Mouse (Mus musculus) liver, embryonic 15.5 days (tissue): ENCODE data around the gene Daam1. TPM values are rescaled to one million over a fixed set of nuclear protein-coding genes. Genes with fewer than 3 reads are reported as not detected.

Experiments used
- ATAC-seq: fragments of 200-750 bp; cut with Nextera tagmentation; 2 replicates; pipeline ENCODE4 v1.8.0; 2017; ENCODE audit warnings: moderate number of reproducible peaks, mild to moderate bottlenecking, moderate library complexity; ENCODE audit not compliant: insufficient read depth
- H3K27ac ChIP-seq: fragments of 300-500 bp; sonication (generic); replicated peaks from 2 replicates; pipeline ENCODE4 v1.5.1; 2015; ENCODE audit warnings: mild to moderate bottlenecking, inconsistent platforms
- H3K27me3 ChIP-seq: fragments of 300-500 bp; sonication (generic); 2 replicates; pipeline ENCODE4 v1.6.1; 2015; ENCODE audit warnings: mild to moderate bottlenecking, inconsistent platforms
- H3K36me3 ChIP-seq: fragments of 300-500 bp; sonication (generic); replicated peaks from 2 replicates; pipeline ENCODE4 v1.6.1; 2015; ENCODE audit warnings: moderate library complexity, mild to moderate bottlenecking, inconsistent platforms
- H3K4me1 ChIP-seq: fragments of 300-500 bp; sonication (generic); replicated peaks from 2 replicates; pipeline ENCODE4 v1.6.1; 2015; ENCODE audit warnings: inconsistent platforms
- H3K4me2 ChIP-seq: fragments of 300-500 bp; sonication (generic); 2 replicates; pipeline ENCODE4 v1.6.1; 2015; ENCODE audit warnings: moderate library complexity, mild to moderate bottlenecking, inconsistent platforms
- H3K4me3 ChIP-seq: fragments of 300-500 bp; sonication (generic); replicated peaks from 2 replicates; pipeline ENCODE4 v1.5.1; 2015; ENCODE audit warnings: mild to moderate bottlenecking, inconsistent platforms
- H3K9ac ChIP-seq: fragments of 300-500 bp; sonication (generic); 2 replicates; pipeline ENCODE4 v1.6.1; 2015; ENCODE audit warnings: moderate library complexity, mild to moderate bottlenecking, inconsistent platforms
- H3K9me3 ChIP-seq: fragments of 300-500 bp; sonication (generic); replicated peaks from 2 replicates; pipeline ENCODE4 v1.6.1; 2016; ENCODE audit warnings: inconsistent platforms
- WGBS: fragments of 180-500 bp; shearing (Covaris S2); methylation state at CpG from one replicate; pipeline ENCODE4 v1.1.7; 2015; ENCODE audit warnings: mixed read lengths; ENCODE audit not compliant: insufficient replicate concordance; 5-methylcytosine and 5-hydroxymethylcytosine counted together
- polyA plus RNA-seq: library from polyadenylated mRNA; unstranded; fragments of >200 nt; fragmentation: Nextera tagmentation; extraction: Ambion mirVana; gene quantifications from 2 replicates; pipeline ENCODE4 v1.2.1, GENCODE M21; 2015

Daam1 gene
- polyA plus RNA-seq, 1 experiment from 2014 or later: 8.8 TPM

- no peak overlapping the region for H3K4me2 ChIP-seq
- peaks cover 38% of the 10 kb centered on the region for H3K4me1 ChIP-seq
- 38% methylated on average over 9 of the region's 9 CpGs for WGBS
- peaks cover 32% of the 10 kb centered on the region for H3K36me3 ChIP-seq
- H3K9me3 ChIP-seq: no peaks in the 10 kb centered on the region
- no peaks in the 10 kb centered on the region for H3K27me3 ChIP-seq
- no peak for ATAC-seq
- no peak overlapping the region for H3K27ac ChIP-seq
- H3K9ac ChIP-seq: no peak overlapping the region
- H3K4me3 ChIP-seq: no peak overlapping the region
These were observed 62.2 kb downstream of the Daam1 start for GRCm38 (mm10) chr12:71892996-71893605.

DNA sequence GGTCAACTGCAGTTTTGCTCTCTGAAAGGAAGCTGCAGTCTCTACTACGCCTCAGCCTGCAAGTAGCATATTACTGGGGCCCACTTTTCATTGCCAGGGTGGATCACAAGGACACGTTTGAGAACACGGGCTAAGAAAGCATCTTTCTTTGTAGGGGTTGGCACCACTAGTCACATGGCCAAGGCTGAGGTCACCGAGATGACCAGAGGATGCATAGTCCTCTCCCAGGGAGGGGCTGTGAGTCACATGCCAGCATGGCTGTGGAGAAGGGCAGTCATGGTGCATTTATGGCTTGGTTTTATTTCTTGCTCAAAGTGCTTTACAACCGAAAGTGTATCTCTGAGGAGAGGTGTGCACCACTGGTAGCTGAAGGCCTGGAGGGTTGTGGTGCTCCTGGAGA is 67.4 kb downstream of the Daam1 start:
- ATAC-seq: no peak
- 76% methylated on average over 5 of the region's 5 CpGs for WGBS
- H3K27ac ChIP-seq: no peak overlapping the region
- no peak overlapping the region for H3K4me2 ChIP-seq
- H3K27me3 ChIP-seq: no peaks in the 10 kb centered on the region
- no peaks in the 10 kb centered on the region for H3K9me3 ChIP-seq
- no peak overlapping the region for H3K4me3 ChIP-seq
- peaks cover 3% of the 10 kb centered on the region for H3K4me1 ChIP-seq
- H3K36me3 ChIP-seq: peaks cover 73% of the 10 kb centered on the region
- no peak overlapping the region for H3K9ac ChIP-seq

- 81% methylated on average over 7 of the region's 7 CpGs for WGBS
- Histone ChIP-seq H3K27me3 (no peaks in the 10 kb centered on the region), H3K4me1 (peaks cover 4% of the 10 kb centered on the region), H3K4me2 (no peak overlapping the region), H3K9me3 (no peaks in the 10 kb centered on the region), H3K4me3 (no peak overlapping the region), H3K36me3 (peaks cover 73% of the 10 kb centered on the region), H3K27ac (no peak overlapping the region), H3K9ac (no peak overlapping the region)
- no peak for ATAC-seq
These were observed 68.0 kb downstream of the Daam1 start for GRCm38 (mm10) chr12:71898666-71899520.

- Histone ChIP-seq H3K9ac (no peak overlapping the region), H3K36me3 (peaks cover 73% of the 10 kb centered on the region)
- 45% methylated on average over 4 of the region's 4 CpGs for WGBS
These were observed 68.7 kb downstream of the Daam1 start for GRCm38 (mm10) chr12:71899566-71899965.

GRCm38 (mm10) chr12:71901211-71901610 is 70.3 kb downstream of the Daam1 start:
- no peak for ATAC-seq
- peaks cover 26% of the 10 kb centered on the region for H3K4me1 ChIP-seq
- no peaks in the 10 kb centered on the region for H3K9me3 ChIP-seq
- WGBS: 86% methylated on average over 7 of the region's 7 CpGs
- no peak overlapping the region for H3K4me2 ChIP-seq
- H3K27me3 ChIP-seq: no peaks in the 10 kb centered on the region
- no peak overlapping the region for H3K4me3 ChIP-seq
- no peak overlapping the region for H3K27ac ChIP-seq
- peaks cover 63% of the 10 kb centered on the region for H3K36me3 ChIP-seq
- no peak overlapping the region for H3K9ac ChIP-seq

More at GRCm38 (mm10) chr12:71899566-71899965, 68.7 kb downstream of the Daam1 start:
- no peak overlapping the region for H3K4me3 ChIP-seq
- no peak for ATAC-seq
- peaks cover 11% of the 10 kb centered on the region for H3K4me1 ChIP-seq
- H3K9me3 ChIP-seq: no peaks in the 10 kb centered on the region
- no peak overlapping the region for H3K27ac ChIP-seq
- H3K4me2 ChIP-seq: no peak overlapping the region
- H3K27me3 ChIP-seq: no peaks in the 10 kb centered on the region

GRCm38 (mm10) chr12:71901859-71902258 is 71.0 kb downstream of the Daam1 start:
- no peaks in the 10 kb centered on the region for H3K27me3 ChIP-seq
- H3K4me2 ChIP-seq: no peak overlapping the region
- H3K4me1 ChIP-seq: peaks cover 32% of the 10 kb centered on the region
- no peak overlapping the region for H3K9ac ChIP-seq
- no peak for ATAC-seq
- no peaks in the 10 kb centered on the region for H3K9me3 ChIP-seq
- H3K27ac ChIP-seq: no peak overlapping the region
- no peak overlapping the region for H3K4me3 ChIP-seq
- 74% methylated on average over 6 of the region's 6 CpGs for WGBS
- H3K36me3 ChIP-seq: peaks cover 57% of the 10 kb centered on the region

DNA sequence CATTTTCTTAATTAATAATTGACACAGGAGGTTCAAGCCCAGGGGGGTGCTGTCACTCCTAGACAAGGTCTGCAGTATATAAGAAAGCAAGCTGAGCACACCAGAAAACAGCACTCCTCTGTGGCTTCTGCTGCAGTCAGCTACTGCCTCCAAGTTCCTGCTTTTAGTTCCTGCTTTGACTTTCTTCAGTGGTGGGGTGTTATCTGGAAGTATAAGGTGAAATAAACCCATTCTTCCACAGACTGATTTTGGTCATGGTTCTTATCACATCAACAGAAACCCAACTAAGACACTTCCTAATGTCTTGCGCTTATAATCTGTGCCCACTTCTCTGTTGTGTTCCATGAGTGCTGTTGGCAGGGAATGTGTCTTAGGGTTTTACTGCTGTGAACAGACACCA is 71.4 kb downstream of the Daam1 start:
- Histone ChIP-seq H3K27ac (no peak overlapping the region), H3K27me3 (no peaks in the 10 kb centered on the region), H3K36me3 (peaks cover 53% of the 10 kb centered on the region), H3K4me3 (no peak overlapping the region), H3K9me3 (no peaks in the 10 kb centered on the region), H3K4me1 (peaks cover 35% of the 10 kb centered on the region), H3K4me2 (no peak overlapping the region), H3K9ac (no peak overlapping the region)
- WGBS: 98% methylated on average over 1 of the region's 1 CpGs
- no peak for ATAC-seq

GRCm38 (mm10) chr12:71903218-71903617 is 72.3 kb downstream of the Daam1 start:
- H3K27ac ChIP-seq: no peak overlapping the region

GRCm38 (mm10) chr12:71904310-71904709 is 73.4 kb downstream of the Daam1 start:
- Histone ChIP-seq H3K4me3 (no peak overlapping the region), H3K4me2 (no peak overlapping the region), H3K27me3 (no peaks in the 10 kb centered on the region), H3K36me3 (peaks cover 34% of the 10 kb centered on the region), H3K9me3 (no peaks in the 10 kb centered on the region), H3K27ac (peak overlapping the region; percentile 30; the same call in 1 of the 2 replicates), H3K4me1 (peaks cover 41% of the 10 kb centered on the region), H3K9ac (no peak overlapping the region)
- WGBS: 10% methylated on average over 4 of the region's 4 CpGs
- peak; percentile 77 for ATAC-seq

More at GRCm38 (mm10) chr12:71903218-71903617, 72.3 kb downstream of the Daam1 start:
- Histone ChIP-seq H3K36me3 (peaks cover 44% of the 10 kb centered on the region), H3K27me3 (no peaks in the 10 kb centered on the region), H3K9ac (no peak overlapping the region), H3K9me3 (no peaks in the 10 kb centered on the region), H3K4me3 (no peak overlapping the region), H3K4me2 (no peak overlapping the region), H3K4me1 (peaks cover 35% of the 10 kb centered on the region)
- ATAC-seq: no peak
- WGBS: 85% methylated on average over 4 of the region's 4 CpGs

GRCm38 (mm10) chr12:71904926-71905325 is 74.0 kb downstream of the Daam1 start:
- Histone ChIP-seq H3K9me3 (no peaks in the 10 kb centered on the region), H3K27me3 (no peaks in the 10 kb centered on the region), H3K4me2 (no peak overlapping the region), H3K36me3 (peaks cover 33% of the 10 kb centered on the region), H3K27ac (no peak overlapping the region; the same call in 1 of the 2 replicates), H3K9ac (no peak overlapping the region), H3K4me3 (no peak overlapping the region), H3K4me1 (peaks cover 45% of the 10 kb centered on the region)
- ATAC-seq: no peak
- WGBS: 65% methylated on average over 4 of the region's 4 CpGs

DNA sequence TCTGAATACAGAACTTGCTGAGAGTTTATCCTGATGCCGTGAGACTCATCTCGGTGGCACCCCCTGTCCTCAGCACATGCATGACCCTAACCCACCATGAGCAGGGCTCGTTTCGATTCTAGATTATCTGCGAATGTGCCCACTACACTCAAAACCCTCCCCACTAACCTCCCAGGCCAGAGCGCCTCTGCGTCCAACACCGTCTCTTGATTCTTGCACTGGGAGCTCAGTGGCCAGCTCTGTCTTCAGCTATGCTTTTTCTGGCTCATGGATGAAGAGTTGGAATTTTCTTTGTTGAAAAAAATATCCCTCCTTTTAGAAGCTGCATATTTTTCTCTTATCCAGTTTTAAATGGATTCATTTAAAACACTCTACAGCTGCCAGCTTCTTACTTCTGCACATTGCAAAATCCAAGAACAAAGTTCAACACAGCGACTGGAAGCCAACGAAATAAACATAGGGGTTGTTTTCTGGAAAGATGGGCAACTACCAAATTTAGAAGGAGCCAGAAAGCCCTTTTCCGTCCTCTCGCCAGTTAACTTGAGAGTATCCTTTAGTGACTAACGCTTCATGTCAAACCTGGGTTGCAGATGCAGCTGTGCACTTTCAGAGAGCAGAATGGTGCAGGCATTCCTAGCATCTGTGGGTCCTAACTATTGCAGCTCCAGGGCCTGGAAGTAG is 74.9 kb downstream of the Daam1 start:
- WGBS: 78% methylated on average over 13 of the region's 13 CpGs
- no peak for ATAC-seq
- Histone ChIP-seq H3K27me3 (no peaks in the 10 kb centered on the region), H3K27ac (0 out of 2 replicates have a peak overlapping the region, but pooled peaks have one; percentile 5), H3K4me3 (no peak overlapping the region), H3K36me3 (peaks cover 27% of the 10 kb centered on the region), H3K9me3 (no peaks in the 10 kb centered on the region), H3K4me1 (peaks cover 48% of the 10 kb centered on the region), H3K4me2 (no peak overlapping the region), H3K9ac (no peak overlapping the region)
